Mouse (Mus musculus) liver, adult 2 months (tissue): ENCODE results near the gene Pde8a. TPM values are rescaled to one million over a fixed set of nuclear protein-coding genes. Genes with fewer than 3 reads are reported as not detected.

ENCODE experiments used
- DNase-seq: peaks from one replicate; pipeline ENCODE4 v3.0.0-alpha.2; 2011; ENCODE audit warnings: low read depth, low spot score; ENCODE audit errors: extremely low read depth
- H3K27ac ChIP-seq: fragments of 200-500 bp; replicated peaks from 2 replicates; pipeline ENCODE4 v1.5.1; 2012; ENCODE audit warnings: low read depth, mild to moderate bottlenecking, control low read depth, inconsistent platforms, low read length; ENCODE audit not compliant: insufficient read depth
- H3K27me3 ChIP-seq: fragments of 200-500 bp; 2 replicates; pipeline ENCODE4 v1.6.1; 2012; ENCODE audit warnings: mild to moderate bottlenecking, moderate library complexity, low read length, inconsistent platforms; ENCODE audit not compliant: control insufficient read depth, insufficient read depth
- H3K36me3 ChIP-seq: fragments of 200-500 bp; 2 replicates; pipeline ENCODE4 v1.6.1; 2012; ENCODE audit warnings: low read length, inconsistent platforms; ENCODE audit not compliant: control insufficient read depth, insufficient read depth
- H3K4me1 ChIP-seq: fragments of 200-500 bp; 2 replicates; pipeline ENCODE4 v1.6.1; 2011; ENCODE audit warnings: low read length; ENCODE audit not compliant: control insufficient read depth, insufficient read depth
- H3K4me3 ChIP-seq: fragments of 200-500 bp; 2 replicates; pipeline ENCODE4 v1.5.1; 2011; ENCODE audit warnings: low read depth, mild to moderate bottlenecking, control low read depth, low read length, moderate library complexity; ENCODE audit not compliant: insufficient read depth
- H3K79me2 ChIP-seq: fragments of 200-500 bp; 2 replicates; pipeline ENCODE4 v1.6.1; 2012; ENCODE audit warnings: inconsistent platforms, mild to moderate bottlenecking, low read length, moderate library complexity; ENCODE audit not compliant: control insufficient read depth, insufficient read depth
- H3K9ac ChIP-seq: fragments of 200-500 bp; 2 replicates; pipeline ENCODE4 v1.6.1; 2012; ENCODE audit warnings: low read depth, mild to moderate bottlenecking, control low read depth, inconsistent platforms, low read length
- CTCF ChIP-seq: fragments of 200-500 bp; IDR thresholded peaks from 2 replicates; pipeline ENCODE4 v1.5.1; 2011; ENCODE audit warnings: low read depth, low read length, control low read depth
- POLR2A ChIP-seq: fragments of 200-500 bp; IDR thresholded peaks from 2 replicates; pipeline ENCODE4 v1.6.1; 2011; ENCODE audit warnings: low read length, control low read depth; ENCODE audit not compliant: insufficient read depth; ENCODE audit errors: extremely low read depth
- WGBS: fragments of 180-500 bp; shearing (Covaris S2); methylation state at CpG from one replicate; pipeline ENCODE4 v1.1.7; 2018; 5-methylcytosine and 5-hydroxymethylcytosine counted together
- polyA plus RNA-seq: library from polyadenylated mRNA; depleted of rRNA; stranded (reverse); fragments of >200 nt; gene quantifications from 2 replicates; pipeline ENCODE4 v1.2.3, GENCODE M21; 2012; rRNA removed
- total RNA-seq: library from RNA; depleted of rRNA; stranded (reverse); fragments of >200 nt; gene quantifications from 2 replicates; pipeline ENCODE4 v1.2.3, GENCODE M21; 2014; rRNA removed

The Pde8a gene
- total and polyA plus RNA-seq, 2 experiments, result 13.3 to 13.5 TPM

- Histone ChIP-seq H3K9ac (no peak overlapping the region), H3K36me3 (no peaks in the 10 kb centered on the region), H3K27me3 (no peaks in the 10 kb centered on the region), H3K27ac (0 out of 2 replicates have a peak overlapping the region, but pooled peaks have one; percentile 28), H3K79me2 (no peaks in the 10 kb centered on the region), H3K4me3 (no peak overlapping the region), H3K4me1 (peaks cover 2% of the 10 kb centered on the region; the same call in 1 of the 2 replicates)
- 14% methylated on average over 3 of the region's 3 CpGs for WGBS
- DNase-seq, result peak; percentile 84
- no peak for TF ChIP-seq POLR2A
- no peak for TF ChIP-seq CTCF
Observed at GRCm38 (mm10) chr7:81367946-81368345, 154.6 kb downstream of the Pde8a start.

GRCm38 (mm10) chr7:81369724-81370123, 156.3 kb downstream of the Pde8a start:
- TF ChIP-seq CTCF (no peak), POLR2A (no peak)
- WGBS, result 78% methylated on average over 3 of the region's 3 CpGs
- Histone ChIP-seq H3K27ac (no peak overlapping the region), H3K9ac (no peak overlapping the region), H3K79me2 (no peaks in the 10 kb centered on the region), H3K36me3 (no peaks in the 10 kb centered on the region), H3K27me3 (no peaks in the 10 kb centered on the region), H3K4me3 (no peak overlapping the region), H3K4me1 (peaks cover 2% of the 10 kb centered on the region; the same call in 1 of the 2 replicates)
- DNase-seq, result no peak

- 54% methylated on average over 5 of the region's 5 CpGs for WGBS
- no peak for DNase-seq
- Histone ChIP-seq H3K79me2 (no peaks in the 10 kb centered on the region), H3K27ac (no peak overlapping the region), H3K4me3 (no peak overlapping the region), H3K9ac (no peak overlapping the region), H3K36me3 (no peaks in the 10 kb centered on the region), H3K27me3 (no peaks in the 10 kb centered on the region), H3K4me1 (peaks cover 2% of the 10 kb centered on the region; the same call in 1 of the 2 replicates)
- TF ChIP-seq CTCF, result no peak
- no peak for TF ChIP-seq POLR2A
Observed at GRCm38 (mm10) chr7:81371811-81372210, 158.4 kb downstream of the Pde8a start.

- Histone ChIP-seq H3K36me3 (no peaks in the 10 kb centered on the region), H3K4me1 (peaks cover 2% of the 10 kb centered on the region; the same call in 1 of the 2 replicates), H3K27ac (no peak overlapping the region), H3K27me3 (no peaks in the 10 kb centered on the region), H3K79me2 (no peaks in the 10 kb centered on the region), H3K9ac (no peak overlapping the region), H3K4me3 (no peak overlapping the region)
- TF ChIP-seq CTCF, result no peak
- no peak for TF ChIP-seq POLR2A
- DNase-seq, result no peak
- WGBS, result 23% methylated on average over 13 of the region's 13 CpGs
Observed at GRCm38 (mm10) chr7:81372337-81372920, 159.0 kb downstream of the Pde8a start.

GRCm38 (mm10) chr7:81379363-81379762, 166.0 kb downstream of the Pde8a start:
- no peak overlapping the region for H3K4me3 ChIP-seq
- peaks cover 9% of the 10 kb centered on the region for H3K4me1 ChIP-seq
- H3K27ac ChIP-seq, result no peak overlapping the region
- peak; percentile 93 for DNase-seq
- H3K79me2 ChIP-seq, result no peaks in the 10 kb centered on the region
- no peaks in the 10 kb centered on the region for H3K36me3 ChIP-seq
- 25% methylated on average over 1 of the region's 1 CpGs for WGBS
- TF ChIP-seq POLR2A (no peak), CTCF (no peak)
- H3K27me3 ChIP-seq, result no peaks in the 10 kb centered on the region
- peak overlapping the region; percentile 24; the same call in 1 of the 2 replicates for H3K9ac ChIP-seq

Other genes starting within 250 kb of the Pde8a start
- 6.7 and 9.9 TPM in 2 replicates for gene Zfp592, start 219.9 kb upstream of the Pde8a start, total RNA-seq
- gene Zfp592, start 219.9 kb upstream of the Pde8a start, polyA plus RNA-seq, result 6.8 and 11.3 TPM in 2 replicates
- gene Alpk3, start 156.0 kb upstream of the Pde8a start, total RNA-seq, result 0.09 TPM in 1 of 2 replicates, not detected in the other
- gene Alpk3, start 156.0 kb upstream of the Pde8a start, polyA plus RNA-seq, result 0.01 TPM in 1 of 2 replicates, not detected in the other
- 0.28 TPM in 1 of 2 replicates, not detected in the other for gene Slc28a1, start 98.8 kb upstream of the Pde8a start, total RNA-seq
- 0.12 and 0.24 TPM in 2 replicates for gene Slc28a1, start 98.8 kb upstream of the Pde8a start, polyA plus RNA-seq
- 661 and 745 TPM in 2 replicates for gene Rps17, start 131.7 kb downstream of the Pde8a start, total RNA-seq
- 501 and 572 TPM in 2 replicates for gene Rps17, start 131.7 kb downstream of the Pde8a start, polyA plus RNA-seq
- 4.3 and 7.0 TPM in 2 replicates for gene Cpeb1, start 241.9 kb downstream of the Pde8a start, total RNA-seq
- 2.0 and 4.3 TPM in 2 replicates for gene Cpeb1, start 241.9 kb downstream of the Pde8a start, polyA plus RNA-seq